Mouse (Mus musculus) hindbrain, embryonic 10.5 days (tissue): ENCODE measurements at regions not wholly inside any gene's neighbourhood (a gene's known extent, or its start where the extent isn't known, plus 50 kb on each side); places are given as distances from the start of the nearest gene placed in this dataset.

ENCODE experiments used
- DNase-seq: peaks from one replicate; pipeline ENCODE4 v3.0.0-alpha.2; 2017; ENCODE audit warnings: low spot score
- H3K27ac ChIP-seq: fragments of 300-500 bp; sonication (generic); 2 replicates; pipeline ENCODE4 v1.5.1; 2016; ENCODE audit warnings: mild to moderate bottlenecking, moderate library complexity
- H3K27me3 ChIP-seq: fragments of 300-500 bp; sonication (generic); 2 replicates; pipeline ENCODE4 v1.6.1; 2016; ENCODE audit warnings: mild to moderate bottlenecking; ENCODE audit not compliant: poor library complexity, insufficient read depth, severe bottlenecking
- H3K36me3 ChIP-seq: fragments of 300-500 bp; sonication (generic); 2 replicates; pipeline ENCODE4 v1.6.1; 2016; ENCODE audit warnings: mild to moderate bottlenecking, moderate library complexity
- H3K4me1 ChIP-seq: fragments of 300-500 bp; sonication (generic); replicated peaks from 2 replicates; pipeline ENCODE4 v1.6.1; 2016; ENCODE audit warnings: mild to moderate bottlenecking
- H3K4me3 ChIP-seq: fragments of 300-500 bp; sonication (generic); 2 replicates; pipeline ENCODE4 v1.5.1; 2016; ENCODE audit warnings: mild to moderate bottlenecking, moderate library complexity
- H3K9me3 ChIP-seq: fragments of 300-500 bp; sonication (generic); 2 replicates; pipeline ENCODE4 v1.6.1; 2016; ENCODE audit warnings: mild to moderate bottlenecking, moderate library complexity
- WGBS: fragments of 180-500 bp; shearing (Covaris S2); methylation state at CpG from one replicate; pipeline ENCODE4 v1.1.7; 2016; 5-methylcytosine and 5-hydroxymethylcytosine counted together

DNA sequence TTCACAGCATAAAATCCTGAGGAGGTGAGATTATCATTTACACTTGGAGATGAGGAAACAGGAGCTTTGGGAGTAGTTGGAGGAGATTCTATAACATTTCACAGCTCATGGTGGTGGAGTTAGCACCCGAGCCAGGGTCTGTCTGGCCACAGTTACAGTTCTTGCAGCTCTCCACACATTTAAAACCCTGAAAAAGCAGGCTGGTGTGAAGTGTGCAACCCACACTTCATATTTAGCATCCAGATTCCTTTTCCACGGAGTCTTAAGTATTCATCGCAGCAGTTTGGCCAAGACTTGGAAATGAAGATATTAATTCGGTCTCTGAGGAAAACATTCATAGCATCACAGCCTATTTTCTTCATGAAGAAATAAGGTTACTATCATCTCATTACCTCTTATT is 79.7 kb upstream of the 4933412E24Rik start:
- no peak overlapping the region for H3K4me3 ChIP-seq
- no peaks in the 10 kb centered on the region for H3K27me3 ChIP-seq
- no peak overlapping the region for H3K27ac ChIP-seq
- H3K36me3 ChIP-seq = no peaks in the 10 kb centered on the region
- no peak for DNase-seq
- H3K4me1 ChIP-seq = no peaks in the 10 kb centered on the region
- 92% methylated on average over 4 of the region's 4 CpGs for WGBS
- no peaks in the 10 kb centered on the region for H3K9me3 ChIP-seq

GRCm38 (mm10) chr15:60089921-60090320 is 73.5 kb upstream of the 4933412E24Rik start:
- 91% methylated on average over 5 of the region's 5 CpGs for WGBS
- Histone ChIP-seq H3K27me3 (no peaks in the 10 kb centered on the region), H3K4me3 (no peak overlapping the region), H3K27ac (no peak overlapping the region), H3K4me1 (no peaks in the 10 kb centered on the region), H3K36me3 (no peaks in the 10 kb centered on the region), H3K9me3 (no peaks in the 10 kb centered on the region)
- no peak for DNase-seq

DNA sequence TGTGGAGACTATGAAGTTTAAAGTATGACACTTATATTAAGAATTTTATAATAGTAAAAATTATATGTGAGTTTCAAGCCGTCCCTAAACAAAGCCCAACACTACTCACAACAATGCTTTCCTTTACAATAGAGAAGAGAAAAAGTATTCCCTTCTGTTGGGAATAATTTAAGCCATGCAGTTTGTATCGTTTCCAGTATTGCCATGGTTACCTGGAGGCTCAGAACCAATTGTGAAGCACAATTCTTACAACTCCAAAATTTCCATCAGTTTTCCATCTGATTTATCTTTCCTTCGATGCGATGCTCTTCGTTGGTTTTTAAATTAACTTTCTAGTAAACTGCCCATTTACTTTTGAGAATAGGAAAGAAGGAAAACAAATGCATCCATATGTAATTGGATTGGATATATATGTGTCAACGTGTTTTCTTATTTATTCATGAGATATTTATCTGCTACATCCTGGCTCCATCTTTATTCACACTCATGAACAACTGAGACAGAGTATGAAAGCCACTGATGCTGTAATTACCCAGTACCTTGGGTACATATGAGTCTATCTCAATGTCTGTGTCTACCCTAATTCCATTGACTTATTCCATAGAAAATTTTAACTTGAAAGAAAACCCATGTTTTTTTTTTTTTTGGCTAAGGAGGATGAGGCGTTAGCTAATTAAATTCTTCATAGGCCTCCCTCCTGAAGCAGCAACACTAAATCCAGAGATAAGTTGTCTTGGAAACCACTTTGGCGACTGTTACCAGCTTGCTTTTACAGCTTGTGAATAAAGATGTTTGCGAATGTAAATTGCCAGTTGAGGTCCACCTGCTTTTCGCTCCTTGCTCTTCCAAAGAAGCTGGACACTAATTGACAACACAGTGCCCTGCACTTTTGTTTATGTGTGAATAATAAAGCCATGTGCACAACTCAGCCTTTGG is 72.8 kb upstream of the 4933412E24Rik start:
- H3K27ac ChIP-seq = no peak overlapping the region
- no peaks in the 10 kb centered on the region for H3K9me3 ChIP-seq
- H3K27me3 ChIP-seq = no peaks in the 10 kb centered on the region
- 83% methylated on average over 10 of the region's 10 CpGs for WGBS
- H3K4me1 ChIP-seq = no peaks in the 10 kb centered on the region
- H3K36me3 ChIP-seq = no peaks in the 10 kb centered on the region
- no peak overlapping the region for H3K4me3 ChIP-seq
- no peak for DNase-seq
